In the genomic region with DNA sequence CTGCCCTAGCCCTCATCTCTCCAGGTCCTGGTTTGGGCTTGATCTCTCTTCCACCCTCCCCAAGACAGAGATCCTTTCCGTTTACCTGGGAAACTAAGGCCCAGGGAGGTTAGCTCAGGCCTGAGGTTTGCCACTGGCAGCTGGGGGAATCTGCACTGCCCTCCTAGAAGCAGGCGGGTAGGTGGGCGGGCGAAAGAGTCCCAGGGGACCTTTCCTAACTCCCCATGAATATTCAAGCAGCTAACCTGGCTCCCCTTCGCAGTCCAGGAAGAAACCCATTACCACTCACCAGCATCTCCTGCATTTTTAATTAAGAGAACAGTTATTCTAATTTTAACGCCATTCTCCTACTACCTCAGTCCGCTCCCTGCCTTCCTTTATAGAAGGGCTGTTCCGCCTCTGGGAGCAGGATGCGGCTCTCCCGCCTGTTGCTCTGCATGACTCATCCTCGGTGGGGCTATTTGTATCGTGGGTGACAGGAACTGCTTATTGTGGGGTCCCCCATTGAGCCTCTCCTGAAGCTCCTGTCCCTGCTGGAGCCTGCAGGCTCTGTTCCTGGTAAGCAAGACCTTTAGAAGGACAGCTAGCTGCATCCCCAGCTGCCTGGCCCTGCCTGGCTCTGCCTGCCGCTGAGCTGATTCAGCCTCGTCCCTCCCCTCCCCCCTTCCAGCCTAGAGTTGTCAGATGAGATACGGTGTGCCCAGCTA, we compare ENCODE assay signal across 9 mouse cellular contexts. TPM values are rescaled to one million over a fixed set of nuclear protein-coding genes. Genes with fewer than 3 reads are reported as not detected.
DNase-seq lines count a peak whose midpoint lies in the region; ATAC-seq and TF ChIP-seq lines count a peak whose summit lies in the region.
"Had no signal": no experiment of that assay in that cellular context is flagged by ENCODE, and none has a peak within 500 bp of the region (broad histone marks: within the 10 kb centered on the region; RNA-seq: fewer than 3 reads in every experiment).

No protein-coding gene starts in this region.

- H3K4me2 ChIP-seq in heart, embryonic 14.5 days (ENCODE audit: low read length), result peak overlapping the region; percentile 54
- H3K4me2 ChIP-seq: limb, embryonic 15.5 days had no signal

- H3K27me3 ChIP-seq in heart, embryonic 14.5 days (ENCODE audit: control insufficient read depth, insufficient read depth, low read length), result no peaks in the 10 kb centered on the region
- H3K27me3 ChIP-seq in heart, adult 2 months (ENCODE audit: control insufficient read depth, insufficient read depth, low read length), result no peaks in the 10 kb centered on the region
- H3K27me3 ChIP-seq: limb, embryonic 15.5 days had no signal

- H3K9ac ChIP-seq in heart, embryonic 14.5 days (ENCODE audit: low read length), result peak overlapping the region; percentile 34
- no peak overlapping the region for H3K9ac ChIP-seq in heart, adult 2 months (ENCODE audit: low read depth, low read length)
- H3K9ac ChIP-seq: limb, embryonic 15.5 days had no signal

- H3K4me3 ChIP-seq in heart, embryonic 14.5 days (ENCODE audit: control insufficient read depth in 1 of 2, insufficient read depth in 1 of 2, low read depth in 1 of 2, low read length in 2 of 2), result no peak overlapping the region; a peak in 1 of 4 replicates
- no peak overlapping the region for H3K4me3 ChIP-seq in heart, adult 2 months
- H3K4me3 ChIP-seq: limb, embryonic 15.5 days had no signal

- TF ChIP-seq POLR2A in heart, adult 2 months (IDR thresholded peaks at IDR 0.05; ENCODE audit: insufficient read depth, low read depth, low read length), result no peak

- TF ChIP-seq EP300 in heart, adult 2 months (IDR thresholded peaks at IDR 0.05; ENCODE audit: insufficient read depth, low read depth, low read length), result no peak

- no peaks in the 10 kb centered on the region for H3K9me3 ChIP-seq in heart, embryonic 14.5 days (ENCODE audit: control insufficient read depth, low read length)
- H3K9me3 ChIP-seq: limb, embryonic 15.5 days had no signal

- intact Hi-C loops in heart, adult 2 months (cut with DNase I), result no loop called here

- no peak for ATAC-seq in heart, embryonic 14.5 days (ENCODE audit: insufficient number of reproducible peaks, insufficient read depth, low FRiP score, low read depth)

- no peaks in the 10 kb centered on the region for H3K36me3 ChIP-seq in heart, embryonic 14.5 days (ENCODE audit: control insufficient read depth, insufficient read depth, low read length)
- H3K36me3 ChIP-seq in heart, adult 2 months (ENCODE audit: control insufficient read depth, insufficient read depth, low read length), result no peaks in the 10 kb centered on the region
- H3K36me3 ChIP-seq: limb, embryonic 15.5 days had no signal

- no peaks in the 10 kb centered on the region for H3K79me2 ChIP-seq in heart, adult 2 months (replicated peaks; ENCODE audit: control insufficient read depth, insufficient read depth, low read length)

- H3K27ac ChIP-seq in heart, embryonic 14.5 days (replicated peaks in 1 of 2; ENCODE audit: control insufficient read depth in 1 of 2, insufficient read depth in 1 of 2, low read depth in 2 of 2, low read length in 2 of 2), result 0 out of 4 replicates have a peak overlapping the region, but pooled peaks of 1 of the 2 experiments have one; percentile 28
- H3K27ac ChIP-seq in heart, adult 2 months, result no peak overlapping the region
- H3K27ac ChIP-seq: limb, embryonic 15.5 days had no signal

- peaks cover 21 to 32% of the 10 kb centered on the region in 2 experiments for H3K4me1 ChIP-seq in heart, embryonic 14.5 days (ENCODE audit: control insufficient read depth in 2 of 2, insufficient read depth in 2 of 2, low read length in 2 of 2)
- H3K4me1 ChIP-seq in heart, adult 2 months (ENCODE audit: control insufficient read depth, insufficient read depth, low read length), result no peaks in the 10 kb centered on the region

- no peak for TF ChIP-seq CTCF in heart, adult 2 months (IDR thresholded peaks at IDR 0.05)

- no peak for DNase-seq in heart, adult 2 months
- DNase-seq in ZHBTc4 (ENCODE audit: low read depth, low spot score), result peak; percentile 57
- peak; percentile 30 to 35 for DNase-seq in frontal cortex, postnatal 10 days (ENCODE audit: low spot score in 2 of 2)
- peak; percentile 53 to 55 for DNase-seq in layer of hippocampus, postnatal 36 days
- peak; percentile 32 for DNase-seq in neural tube, embryonic 10.5 days (ENCODE audit: extremely low spot score, low spot score)
- no peak for DNase-seq in ovary, adult 18-20 months (ENCODE audit: low spot score)
- no peak for DNase-seq in gastrocnemius, adult 8-10 months (ENCODE audit: low spot score in 2 of 2)

- 10% methylated on average over 15 of the region's 15 CpGs for WGBS in heart, embryonic 14.5 days
- 32% methylated on average over 15 of the region's 15 CpGs for WGBS in heart, adult 2 months

RNA-seq across cellular contexts. Expression of a gene that starts 12.5 kb away (rescaled TPM):
- 24.1 and 28.6 TPM in 2 replicates for polyA plus RNA-seq in heart, embryonic 14.5 days (2014; fragmentation: Nextera tagmentation; extraction: Ambion mirVana)
- 100 to 1,000 TPM; 146 to 147 TPM for total RNA-seq in heart, adult 2 months (2021)
- 95.8 and 100 TPM in 2 replicates for polyA plus RNA-seq in heart, adult 2 months (2012; rRNA removed)
- total RNA-seq in layer of hippocampus, postnatal 36 days (2021), result 100 to 1,000 TPM; 243 to 261 TPM
- total RNA-seq in gastrocnemius, adult 8-10 months (2022), result 100 to 1,000 TPM; 103 to 120 (median 106) TPM

Comparison
In these comparisons a context has a peak if more than half of its experiments do, and no peak if none do; other contexts are left out.
1. DNase-seq: peak in ZHBTc4 (single experiment), frontal cortex, postnatal 10 days (2 of 2), layer of hippocampus, postnatal 36 days (2 of 2) and neural tube, embryonic 10.5 days (single experiment); none in heart, adult 2 months (0 of 2), ovary, adult 18-20 months (single experiment) and gastrocnemius, adult 8-10 months (0 of 2).